Mouse (Mus musculus): ENCODE measurements around the gene Nid1. TPM values are rescaled to one million over a fixed set of nuclear protein-coding genes. Genes with fewer than 3 reads are reported as not detected.

The Nid1 gene
- polyA plus RNA-seq, 2 experiments: 16.9 to 18.3 TPM

DNA sequence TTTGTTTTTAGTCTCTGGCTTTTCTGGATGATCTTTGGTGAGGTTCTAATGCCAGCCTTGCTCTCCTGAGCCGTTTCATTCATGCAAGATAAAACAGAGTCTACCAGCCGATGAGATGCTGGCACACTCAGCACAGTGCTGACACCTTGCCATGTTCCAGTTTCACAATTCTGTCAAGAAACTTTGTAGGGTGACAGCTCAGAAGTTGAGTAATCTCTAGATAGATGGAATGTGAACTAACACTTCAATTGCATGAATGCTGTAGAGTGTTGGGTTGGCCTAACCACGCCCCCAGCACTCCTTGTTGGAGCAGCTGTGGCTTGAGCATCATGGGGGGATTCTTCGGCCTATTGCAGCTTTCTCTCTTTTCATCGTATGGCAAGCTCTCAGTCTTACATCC is 69.2 kb downstream of the Nid1 start:
- WGBS (ENCODE audit: insufficient replicate concordance): 67% methylated on average over 5 of the region's 5 CpGs

DNA sequence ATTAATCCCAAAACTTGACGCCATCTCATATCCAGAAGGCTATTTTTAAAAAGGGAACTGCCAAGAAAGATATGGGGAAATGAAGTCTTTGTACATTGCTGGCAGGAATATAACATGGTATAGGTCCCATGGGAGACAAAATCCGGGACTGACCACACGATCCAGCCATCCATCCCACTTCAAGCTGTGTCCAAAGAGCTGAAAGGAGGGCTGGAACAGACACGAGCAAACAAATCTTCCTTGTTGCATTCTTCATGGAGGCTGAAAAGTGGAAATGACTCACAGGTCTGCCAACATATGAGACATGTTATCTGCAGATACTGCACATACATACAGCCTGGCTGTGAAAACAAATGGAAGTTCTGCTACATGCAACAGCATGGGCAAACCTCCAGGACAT is 77.5 kb downstream of the Nid1 start:
- no peaks in the 10 kb centered on the region for H3K27me3 ChIP-seq (ENCODE audit: control insufficient read depth, insufficient read depth, low read length)
- H3K4me3 ChIP-seq (ENCODE audit: insufficient read depth in 1 of 2, low read depth in 2 of 2, low read length in 2 of 2): no peak overlapping the region
- H3K4me2 ChIP-seq (ENCODE audit: low read depth): no peak overlapping the region
- H3K36me3 ChIP-seq (replicated peaks; ENCODE audit: control insufficient read depth, insufficient read depth, low read depth): no peaks in the 10 kb centered on the region
- no peak overlapping the region for H3K9ac ChIP-seq (replicated peaks)
- H3K4me1 ChIP-seq (replicated peaks; ENCODE audit: control insufficient read depth in 2 of 2, insufficient read depth in 2 of 2, low read length in 1 of 2): no peaks in the 10 kb centered on the region
- TF ChIP-seq EP300 (IDR thresholded peaks at IDR 0.05; ENCODE audit: low read depth) (no peak), CTCF (IDR thresholded peaks at IDR 0.05; ENCODE audit: low read depth) (no peak)
- DNase-seq (ENCODE audit: low read depth in 3 of 3, low spot score in 3 of 3): no peak
- H3K9me3 ChIP-seq (ENCODE audit: control insufficient read depth, low read length): no peaks in the 10 kb centered on the region
- WGBS (ENCODE audit: insufficient replicate concordance): 47% methylated on average over 4 of the region's 4 CpGs
- no peak for ATAC-seq (ENCODE audit: insufficient read depth)
- H3K27ac ChIP-seq: no peak overlapping the region

More for the DNA sequence above, 69.2 kb downstream of the Nid1 start:
- H3K9ac ChIP-seq (replicated peaks): no peak overlapping the region
- ATAC-seq (ENCODE audit: insufficient read depth) (no peak), DNase-seq (ENCODE audit: low read depth in 3 of 3, low spot score in 3 of 3) (no peak)
- H3K36me3 ChIP-seq (replicated peaks; ENCODE audit: control insufficient read depth, insufficient read depth, low read depth): no peaks in the 10 kb centered on the region
- H3K27me3 ChIP-seq (ENCODE audit: control insufficient read depth, insufficient read depth, low read length): no peaks in the 10 kb centered on the region
- no peak overlapping the region for H3K27ac ChIP-seq
- H3K9me3 ChIP-seq (ENCODE audit: control insufficient read depth, low read length): no peaks in the 10 kb centered on the region
- H3K4me3 ChIP-seq (ENCODE audit: insufficient read depth in 1 of 2, low read depth in 2 of 2, low read length in 2 of 2): no peak overlapping the region
- H3K4me1 ChIP-seq (replicated peaks; ENCODE audit: control insufficient read depth in 2 of 2, insufficient read depth in 2 of 2, low read length in 1 of 2): no peaks in the 10 kb centered on the region
- H3K4me2 ChIP-seq (ENCODE audit: low read depth): no peak overlapping the region
- no peak for TF ChIP-seq EP300 (IDR thresholded peaks at IDR 0.05; ENCODE audit: low read depth)

DNA sequence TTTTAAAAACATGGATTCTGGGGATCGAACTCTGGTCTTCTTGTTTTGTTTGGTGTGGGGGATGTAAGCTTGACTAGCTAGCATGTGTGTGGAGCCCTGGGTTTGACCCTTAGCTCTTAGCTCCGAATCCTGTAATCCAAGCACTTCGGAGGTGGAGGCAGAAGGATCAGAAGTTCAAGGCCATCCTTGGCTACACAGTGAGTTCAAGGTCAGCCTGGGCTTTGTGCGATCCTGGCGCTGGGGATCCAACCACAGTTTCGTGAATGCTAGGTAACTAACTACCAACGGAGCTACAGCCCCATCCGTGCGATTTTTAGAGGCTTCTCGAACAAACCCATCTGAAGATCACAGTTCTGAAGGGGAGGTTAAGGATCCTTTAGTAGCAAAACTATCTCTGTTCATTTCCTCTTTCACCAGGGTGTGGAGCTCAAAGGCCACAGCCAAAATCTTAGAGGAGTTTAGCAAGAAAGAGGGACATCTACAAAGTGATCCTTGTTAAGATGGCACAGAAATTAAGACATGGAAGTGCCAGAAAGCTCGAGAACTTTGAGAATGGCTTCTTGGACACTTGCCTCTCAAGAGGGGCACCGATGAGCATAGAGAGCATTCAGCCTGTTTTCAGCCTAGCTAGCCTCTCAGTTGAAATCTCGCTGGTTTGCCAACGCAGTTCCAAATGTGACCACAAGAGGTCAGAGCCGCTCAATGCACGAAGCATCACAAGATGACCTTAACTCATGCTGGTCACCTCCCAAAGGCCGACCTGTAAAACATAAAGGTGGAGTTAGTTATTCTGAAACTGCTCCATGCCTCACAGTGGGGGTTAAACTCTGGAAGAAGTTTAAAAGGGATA is 79.2 kb downstream of the Nid1 start:
- 33% methylated on average over 17 of the region's 17 CpGs for WGBS (ENCODE audit: insufficient replicate concordance)
- Histone ChIP-seq H3K27ac (no peak overlapping the region), H3K4me2 (ENCODE audit: low read depth) (no peak overlapping the region), H3K9ac (replicated peaks) (no peak overlapping the region), H3K4me3 (ENCODE audit: insufficient read depth in 1 of 2, low read depth in 2 of 2, low read length in 2 of 2) (no peak overlapping the region), H3K27me3 (ENCODE audit: control insufficient read depth, insufficient read depth, low read length) (no peaks in the 10 kb centered on the region), H3K9me3 (ENCODE audit: control insufficient read depth, low read length) (no peaks in the 10 kb centered on the region), H3K36me3 (replicated peaks; ENCODE audit: control insufficient read depth, insufficient read depth, low read depth) (no peaks in the 10 kb centered on the region), H3K4me1 (replicated peaks; ENCODE audit: control insufficient read depth in 2 of 2, insufficient read depth in 2 of 2, low read length in 1 of 2) (no peaks in the 10 kb centered on the region)
- peak; percentile 61; the same call in 1 of the 2 replicates for ATAC-seq (ENCODE audit: insufficient read depth)
- DNase-seq (ENCODE audit: low read depth in 3 of 3, low spot score in 3 of 3): peak; percentile 31 to 33 (median 32)
- peak; percentile 90 for TF ChIP-seq CTCF (IDR thresholded peaks at IDR 0.05; ENCODE audit: low read depth)
- no peak for TF ChIP-seq EP300 (IDR thresholded peaks at IDR 0.05; ENCODE audit: low read depth)

DNA sequence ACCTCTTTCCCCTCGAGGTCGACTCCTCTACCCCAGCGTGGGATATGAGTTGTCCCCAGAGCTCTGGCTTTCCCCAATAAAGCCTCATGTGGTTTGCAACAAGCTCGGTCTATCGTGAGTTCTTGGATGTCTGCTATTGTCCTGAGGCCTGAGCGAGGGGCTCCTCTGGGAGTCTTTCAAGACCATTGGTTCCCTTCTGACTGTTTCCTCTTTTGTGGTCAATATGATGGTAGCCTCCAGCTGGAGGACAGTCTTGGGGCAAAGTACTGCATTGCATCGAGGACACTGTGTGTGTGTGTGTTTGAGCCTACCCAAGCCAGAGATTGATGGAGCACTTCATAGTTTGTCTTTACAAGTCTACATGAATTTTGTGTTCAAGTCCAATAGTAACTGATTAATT is 80.8 kb downstream of the Nid1 start:
- TF ChIP-seq CTCF (IDR thresholded peaks at IDR 0.05; ENCODE audit: low read depth) (no peak), EP300 (IDR thresholded peaks at IDR 0.05; ENCODE audit: low read depth) (no peak)
- H3K9me3 ChIP-seq (ENCODE audit: control insufficient read depth, low read length): no peaks in the 10 kb centered on the region
- H3K36me3 ChIP-seq (replicated peaks; ENCODE audit: control insufficient read depth, insufficient read depth, low read depth): no peaks in the 10 kb centered on the region
- H3K27me3 ChIP-seq (ENCODE audit: control insufficient read depth, insufficient read depth, low read length): no peaks in the 10 kb centered on the region
- H3K9ac ChIP-seq (replicated peaks): no peak overlapping the region
- H3K4me3 ChIP-seq (ENCODE audit: insufficient read depth in 1 of 2, low read depth in 2 of 2, low read length in 2 of 2): no peak overlapping the region
- WGBS (ENCODE audit: insufficient replicate concordance): 23% methylated on average over 7 of the region's 7 CpGs
- ATAC-seq (ENCODE audit: insufficient read depth) (no peak), DNase-seq (ENCODE audit: low read depth in 3 of 3, low spot score in 3 of 3) (no peak)
- H3K4me1 ChIP-seq (replicated peaks; ENCODE audit: control insufficient read depth in 2 of 2, insufficient read depth in 2 of 2, low read length in 1 of 2): no peaks in the 10 kb centered on the region
- H3K27ac ChIP-seq: no peak overlapping the region
- H3K4me2 ChIP-seq (ENCODE audit: low read depth): no peak overlapping the region

DNA sequence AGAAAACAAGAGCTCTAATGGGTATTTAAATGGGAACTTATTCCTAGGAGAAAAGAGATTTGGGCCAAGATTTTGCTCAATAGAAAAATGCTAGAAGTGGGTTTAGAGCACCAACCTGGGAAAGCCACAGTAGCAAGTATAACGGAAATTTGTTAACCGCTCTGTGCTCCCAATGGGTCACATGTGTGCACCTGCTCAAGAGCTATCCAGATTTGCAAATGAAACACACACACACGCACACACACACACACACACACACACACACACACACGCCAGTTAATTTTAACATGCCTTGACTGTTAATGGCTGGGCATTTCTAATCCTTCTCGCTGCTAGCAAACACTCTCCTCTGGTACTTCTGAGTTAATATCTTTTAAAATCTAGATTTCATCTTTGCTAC is 83.1 kb downstream of the Nid1 start:
- no peaks in the 10 kb centered on the region for H3K9me3 ChIP-seq (ENCODE audit: control insufficient read depth, low read length)
- TF ChIP-seq EP300 (IDR thresholded peaks at IDR 0.05; ENCODE audit: low read depth) (no peak), CTCF (IDR thresholded peaks at IDR 0.05; ENCODE audit: low read depth) (no peak)
- 0 out of 4 replicates have a peak, but pooled peaks cover 0 to 1% of the 10 kb centered on the region in 2 experiments for H3K4me1 ChIP-seq (replicated peaks; ENCODE audit: control insufficient read depth in 2 of 2, insufficient read depth in 2 of 2, low read length in 1 of 2)
- no peak overlapping the region for H3K4me2 ChIP-seq (ENCODE audit: low read depth)
- no peak overlapping the region for H3K4me3 ChIP-seq (ENCODE audit: insufficient read depth in 1 of 2, low read depth in 2 of 2, low read length in 2 of 2)
- DNase-seq (ENCODE audit: low read depth in 3 of 3, low spot score in 3 of 3) (no peak), ATAC-seq (ENCODE audit: insufficient read depth) (no peak)
- no peak overlapping the region for H3K9ac ChIP-seq (replicated peaks)
- H3K27ac ChIP-seq: no peak overlapping the region
- 55% methylated on average over 5 of the region's 5 CpGs for WGBS (ENCODE audit: insufficient replicate concordance)
- no peaks in the 10 kb centered on the region for H3K27me3 ChIP-seq (ENCODE audit: control insufficient read depth, insufficient read depth, low read length)
- H3K36me3 ChIP-seq (replicated peaks; ENCODE audit: control insufficient read depth, insufficient read depth, low read depth): no peaks in the 10 kb centered on the region

Measured in liver, embryonic 14.5 days (tissue).